Mouse (Mus musculus) liver, embryonic 14.5 days (tissue): ENCODE results near the gene Dntt.

Experiments
- CTCF ChIP-seq: IDR thresholded peaks from 2 replicates; pipeline ENCODE4 v1.5.1; 2016; ENCODE audit warnings: antibody characterized with exemption, low read depth, control low read depth
- EP300 ChIP-seq: IDR thresholded peaks from 2 replicates; pipeline ENCODE4 v1.6.1; 2016; ENCODE audit warnings: antibody characterized with exemption, low read depth

DNA sequence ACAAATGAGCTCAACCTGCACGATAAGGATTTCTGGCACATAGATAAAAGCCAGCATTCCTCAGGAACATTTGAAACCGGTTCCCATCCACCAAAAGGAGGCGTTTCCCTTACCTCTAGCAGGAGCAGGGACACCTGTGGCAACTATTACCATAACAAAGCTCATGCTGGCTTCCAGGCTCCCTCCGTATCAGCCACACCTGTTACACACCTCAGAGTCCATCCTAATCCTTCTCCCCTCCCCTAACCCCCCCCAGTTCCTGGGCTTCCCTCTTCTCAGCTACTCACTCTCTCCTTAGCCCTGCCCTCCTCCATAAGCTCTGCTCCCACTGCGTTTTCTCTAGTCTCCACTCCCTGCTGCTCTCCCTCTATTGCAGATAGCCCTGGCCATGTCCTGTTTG lies 15.5 kb upstream of the Dntt start:
- TF ChIP-seq CTCF (no peak), EP300 (no peak)
